In genomic region chr5:23284884-23285283, GRCm38 (mm10) we compare ENCODE assay signal across 9 mouse cellular contexts.
DNase-seq lines count a peak whose midpoint lies in the region; ATAC-seq and TF ChIP-seq lines count a peak whose summit lies in the region.
"Had no signal": no experiment of that assay in that cellular context is flagged by ENCODE, and none has a peak within 500 bp of the region (broad histone marks: within the 10 kb centered on the region; RNA-seq: fewer than 3 reads in every experiment).

No protein-coding gene starts in this region.

- TF ChIP-seq POLR2A in lung, adult 2 months (IDR thresholded peaks at IDR 0.05; ENCODE audit: borderline replicate concordance, extremely low read depth, low read depth, low read length), result no peak

- peak; percentile 36; the same call in 1 of the 2 replicates for TF ChIP-seq CTCF in lung, adult 2 months (IDR thresholded peaks at IDR 0.05; ENCODE audit: insufficient read depth, low read length)

- H3K4me3 ChIP-seq in embryonic facial prominence, embryonic 11.5 days (ENCODE audit: low read depth, low read length), result no peak overlapping the region
- no peak overlapping the region for H3K4me3 ChIP-seq in embryonic facial prominence, embryonic 10.5 days
- H3K4me3 ChIP-seq in lung, adult 2 months (replicated peaks; ENCODE audit: extremely low read depth, low read depth, low read length), result no peak overlapping the region
- no peak overlapping the region for H3K4me3 ChIP-seq in kidney, embryonic 15.5 days (replicated peaks)

- no peak overlapping the region for H3K4me2 ChIP-seq in embryonic facial prominence, embryonic 11.5 days (ENCODE audit: low read depth, low read length)
- H3K4me2 ChIP-seq in kidney, embryonic 15.5 days, result no peak overlapping the region

- H3K27me3 ChIP-seq in embryonic facial prominence, embryonic 11.5 days (ENCODE audit: control insufficient read depth, insufficient read depth, low read length), result no peaks in the 10 kb centered on the region
- no peaks in the 10 kb centered on the region for H3K27me3 ChIP-seq in embryonic facial prominence, embryonic 10.5 days (replicated peaks; ENCODE audit: low read depth, poor library complexity, severe bottlenecking)
- H3K27me3 ChIP-seq in kidney, embryonic 15.5 days, result no peaks in the 10 kb centered on the region

- DNase-seq in embryonic facial prominence, embryonic 11.5 days (ENCODE audit: low spot score), result peak; percentile 74
- no peak for DNase-seq in embryonic facial prominence, embryonic 10.5 days (ENCODE audit: low spot score)
- DNase-seq in lung, adult 2 months, result no peak
- no peak for DNase-seq in lung, adult 18-20 months
- peak; percentile 15 for DNase-seq in embryo, embryonic 9.5 days (ENCODE audit: extremely low spot score)
- peak; percentile 72 for DNase-seq in retina, postnatal 1 day
- no peak for DNase-seq in cerebellum, postnatal 25 days
- DNase-seq: gastrocnemius, postnatal 10 days had no signal

- no peaks in the 10 kb centered on the region for H3K9me3 ChIP-seq in embryonic facial prominence, embryonic 11.5 days (replicated peaks; ENCODE audit: control insufficient read depth, low read length)
- H3K9me3 ChIP-seq in embryonic facial prominence, embryonic 10.5 days, result no peaks in the 10 kb centered on the region
- no peaks in the 10 kb centered on the region for H3K9me3 ChIP-seq in kidney, embryonic 15.5 days (replicated peaks)

- ATAC-seq in embryonic facial prominence, embryonic 11.5 days (replicated peaks; ENCODE audit: insufficient number of reproducible peaks, low FRiP score, low TSS enrichment, low read depth), result no peak
- no peak for ATAC-seq in kidney, embryonic 15.5 days (replicated peaks; ENCODE audit: low FRiP score)

- no peak overlapping the region for H3K9ac ChIP-seq in embryonic facial prominence, embryonic 11.5 days (replicated peaks; ENCODE audit: low read length)
- no peak overlapping the region for H3K9ac ChIP-seq in kidney, embryonic 15.5 days

- H3K36me3 ChIP-seq in embryonic facial prominence, embryonic 11.5 days (replicated peaks; ENCODE audit: control insufficient read depth, insufficient read depth, low read depth, low read length), result no peaks in the 10 kb centered on the region
- H3K36me3 ChIP-seq in embryonic facial prominence, embryonic 10.5 days (replicated peaks), result no peaks in the 10 kb centered on the region
- no peaks in the 10 kb centered on the region for H3K36me3 ChIP-seq in kidney, embryonic 15.5 days

- WGBS in embryonic facial prominence, embryonic 11.5 days, result 24% methylated on average over 3 of the region's 3 CpGs
- WGBS in embryonic facial prominence, embryonic 10.5 days, result 29% methylated on average over 3 of the region's 3 CpGs
- WGBS in lung, adult 2 months, result 19% methylated on average over 3 of the region's 3 CpGs
- WGBS in kidney, embryonic 15.5 days, result 17% methylated on average over 3 of the region's 3 CpGs

- no peak overlapping the region for H3K27ac ChIP-seq in embryonic facial prominence, embryonic 11.5 days (replicated peaks; ENCODE audit: low read depth, low read length)
- H3K27ac ChIP-seq in embryonic facial prominence, embryonic 10.5 days (replicated peaks), result no peak overlapping the region
- H3K27ac ChIP-seq in kidney, embryonic 15.5 days, result no peak overlapping the region

- H3K4me1 ChIP-seq in embryonic facial prominence, embryonic 11.5 days (ENCODE audit: control insufficient read depth, insufficient read depth, low read length), result no peaks in the 10 kb centered on the region
- H3K4me1 ChIP-seq in embryonic facial prominence, embryonic 10.5 days, result no peaks in the 10 kb centered on the region
- no peaks in the 10 kb centered on the region for H3K4me1 ChIP-seq in lung, adult 2 months (ENCODE audit: control insufficient read depth, insufficient read depth, low read length)
- no peaks in the 10 kb centered on the region for H3K4me1 ChIP-seq in kidney, embryonic 15.5 days

Comparison
In these comparisons a context has a peak if more than half of its experiments do, and no peak if none do; other contexts are left out.
1. DNase-seq: peak in embryonic facial prominence, embryonic 11.5 days (single experiment), embryo, embryonic 9.5 days (single experiment) and retina, postnatal 1 day (single experiment); none in embryonic facial prominence, embryonic 10.5 days (single experiment), lung, adult 2 months (single experiment), lung, adult 18-20 months (0 of 2) and cerebellum, postnatal 25 days (0 of 2).